Mouse (Mus musculus): ENCODE measurements around the gene Rexo5. TPM values are rescaled to one million over a fixed set of nuclear protein-coding genes. Genes with fewer than 3 reads are reported as not detected.

The Rexo5 gene
- polyA plus RNA-seq (2014; fragmentation: Nextera tagmentation; extraction: Ambion mirVana), result 22.9 and 30.6 TPM in 2 replicates

GRCm38 (mm10) chr7:119793586-119794250, at the start of gene Rexo5, which contains the start of gene Eri2:
TSS of gene Rexo5 (plus strand) at chr7:119794006.
TSS of gene Eri2 (minus strand) at chr7:119794058.
- peaks cover 19% of the 10 kb centered on the region for H3K36me3 ChIP-seq (ENCODE audit: control insufficient read depth, insufficient read depth, low read length)
- H3K4me1 ChIP-seq (ENCODE audit: control insufficient read depth, insufficient read depth, low read length), result peaks cover 8% of the 10 kb centered on the region; the same call in 1 of the 2 replicates
- peak within 1 kb of the TSS; percentile 79 for H3K27ac ChIP-seq (ENCODE audit: low read depth, low read length)
- peak; percentile 99 for ATAC-seq (ENCODE audit: low FRiP score, low TSS enrichment)
- no peaks in the 10 kb centered on the region for H3K27me3 ChIP-seq (ENCODE audit: control insufficient read depth, insufficient read depth, low read length)
- under 1% methylated on average over 53 of the region's 53 CpGs for WGBS
- peak within 1 kb of the TSS; percentile 67 for H3K4me2 ChIP-seq (replicated peaks; ENCODE audit: low read depth, low read length)
- peak within 1 kb of the TSS; percentile 74 for H3K9ac ChIP-seq (ENCODE audit: low read depth, low read length)
- H3K4me3 ChIP-seq (ENCODE audit: low read length), result peak within 1 kb of the TSS; percentile 76
- H3K9me3 ChIP-seq (ENCODE audit: control insufficient read depth, low read length), result no peaks in the 10 kb centered on the region

DNA sequence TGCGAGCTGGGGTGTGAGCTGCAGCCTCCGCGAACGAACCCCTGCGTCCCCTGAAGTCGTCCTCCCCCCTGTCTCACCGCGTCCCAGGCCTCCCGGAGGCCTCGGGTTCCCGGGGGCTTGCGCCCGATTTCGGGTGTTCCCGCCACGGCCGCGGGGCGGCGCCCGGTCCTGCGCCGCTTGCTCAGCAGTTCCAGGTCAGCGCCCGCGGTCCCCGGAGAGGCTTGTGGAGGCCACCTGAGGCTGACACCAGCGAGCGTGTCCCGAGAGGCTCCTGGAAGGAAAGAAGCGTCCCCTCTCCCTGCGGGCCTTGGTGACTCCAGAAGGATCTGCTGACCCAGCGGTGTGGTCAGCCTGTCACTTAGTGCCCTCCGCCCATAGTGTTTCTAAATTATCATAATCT, 49.5 kb upstream of the Rexo5 start:
- 6% methylated on average over 34 of the region's 34 CpGs for WGBS
- no peaks in the 10 kb centered on the region for H3K4me1 ChIP-seq (ENCODE audit: control insufficient read depth, insufficient read depth, low read length)
- no peaks in the 10 kb centered on the region for H3K27me3 ChIP-seq (ENCODE audit: control insufficient read depth, insufficient read depth, low read length)
- H3K9ac ChIP-seq (ENCODE audit: low read depth, low read length), result no peak overlapping the region
- ATAC-seq (ENCODE audit: low FRiP score, low TSS enrichment), result peak; percentile 74
- no peak overlapping the region for H3K4me3 ChIP-seq (ENCODE audit: low read length)
- 0 out of 2 replicates have a peak, but pooled peaks cover 2% of the 10 kb centered on the region for H3K9me3 ChIP-seq (ENCODE audit: control insufficient read depth, low read length)
- no peak overlapping the region for H3K27ac ChIP-seq (ENCODE audit: low read depth, low read length)
- peak overlapping the region; percentile 23; the same call in 1 of the 2 replicates for H3K4me2 ChIP-seq (replicated peaks; ENCODE audit: low read depth, low read length)
- no peaks in the 10 kb centered on the region for H3K36me3 ChIP-seq (ENCODE audit: control insufficient read depth, insufficient read depth, low read length)

- no peak overlapping the region for H3K4me2 ChIP-seq (replicated peaks; ENCODE audit: low read depth, low read length)
- ATAC-seq (ENCODE audit: low FRiP score, low TSS enrichment), result no peak
- H3K27me3 ChIP-seq (ENCODE audit: control insufficient read depth, insufficient read depth, low read length), result no peaks in the 10 kb centered on the region
- H3K9ac ChIP-seq (ENCODE audit: low read depth, low read length), result no peak overlapping the region
- H3K9me3 ChIP-seq (ENCODE audit: control insufficient read depth, low read length), result 0 out of 2 replicates have a peak, but pooled peaks cover 2% of the 10 kb centered on the region
- no peak overlapping the region for H3K27ac ChIP-seq (ENCODE audit: low read depth, low read length)
- H3K4me3 ChIP-seq (ENCODE audit: low read length), result no peak overlapping the region
- no peaks in the 10 kb centered on the region for H3K4me1 ChIP-seq (ENCODE audit: control insufficient read depth, insufficient read depth, low read length)
- no peaks in the 10 kb centered on the region for H3K36me3 ChIP-seq (ENCODE audit: control insufficient read depth, insufficient read depth, low read length)
- 73% methylated on average over 1 of the region's 1 CpGs for WGBS
Observed at GRCm38 (mm10) chr7:119745869-119746268, 47.9 kb upstream of the Rexo5 start.

GRCm38 (mm10) chr7:119748761-119749160, 45.0 kb upstream of the Rexo5 start:
- Histone ChIP-seq H3K4me1 (ENCODE audit: control insufficient read depth, insufficient read depth, low read length) (no peaks in the 10 kb centered on the region), H3K27me3 (ENCODE audit: control insufficient read depth, insufficient read depth, low read length) (no peaks in the 10 kb centered on the region), H3K4me3 (ENCODE audit: low read length) (no peak overlapping the region), H3K4me2 (replicated peaks; ENCODE audit: low read depth, low read length) (no peak overlapping the region), H3K9ac (ENCODE audit: low read depth, low read length) (no peak overlapping the region), H3K9me3 (ENCODE audit: control insufficient read depth, low read length) (0 out of 2 replicates have a peak, but pooled peaks cover 1% of the 10 kb centered on the region), H3K27ac (ENCODE audit: low read depth, low read length) (no peak overlapping the region), H3K36me3 (ENCODE audit: control insufficient read depth, insufficient read depth, low read length) (no peaks in the 10 kb centered on the region)
- 71% methylated on average over 1 of the region's 2 CpGs for WGBS
- ATAC-seq (ENCODE audit: low FRiP score, low TSS enrichment), result no peak

DNA sequence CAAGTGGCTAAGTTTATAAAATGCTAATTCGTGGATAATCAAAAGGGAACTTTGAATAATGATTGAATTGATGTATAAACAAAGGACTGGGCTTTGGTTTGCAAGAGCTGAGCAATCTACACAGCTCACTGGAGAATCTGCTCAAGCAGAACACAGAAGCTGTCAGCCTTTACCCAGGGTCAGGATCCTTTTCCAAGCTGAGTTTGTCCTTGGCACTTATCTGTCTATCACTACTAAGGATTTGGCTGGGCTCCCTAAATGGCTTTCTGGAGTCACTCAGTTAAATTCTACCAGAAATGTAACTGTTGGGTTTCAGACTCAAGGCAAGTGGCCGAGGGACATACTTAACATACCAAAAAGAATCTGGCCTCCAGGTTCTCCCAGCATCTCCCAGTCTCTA, 43.9 kb upstream of the Rexo5 start:
- ATAC-seq (ENCODE audit: low FRiP score, low TSS enrichment), result no peak
- Histone ChIP-seq H3K27ac (ENCODE audit: low read depth, low read length) (no peak overlapping the region), H3K9ac (ENCODE audit: low read depth, low read length) (no peak overlapping the region), H3K9me3 (ENCODE audit: control insufficient read depth, low read length) (no peaks in the 10 kb centered on the region), H3K4me3 (ENCODE audit: low read length) (no peak overlapping the region), H3K4me1 (ENCODE audit: control insufficient read depth, insufficient read depth, low read length) (no peaks in the 10 kb centered on the region), H3K27me3 (ENCODE audit: control insufficient read depth, insufficient read depth, low read length) (no peaks in the 10 kb centered on the region), H3K36me3 (ENCODE audit: control insufficient read depth, insufficient read depth, low read length) (no peaks in the 10 kb centered on the region), H3K4me2 (replicated peaks; ENCODE audit: low read depth, low read length) (no peak overlapping the region)
- 65% methylated on average over 2 of the region's 2 CpGs for WGBS

GRCm38 (mm10) chr7:119753696-119754095, 40.1 kb upstream of the Rexo5 start:
- no peak for ATAC-seq (ENCODE audit: low FRiP score, low TSS enrichment)
- 92% methylated on average over 1 of the region's 1 CpGs for WGBS
- Histone ChIP-seq H3K27me3 (ENCODE audit: control insufficient read depth, insufficient read depth, low read length) (no peaks in the 10 kb centered on the region), H3K4me2 (replicated peaks; ENCODE audit: low read depth, low read length) (no peak overlapping the region), H3K4me3 (ENCODE audit: low read length) (no peak overlapping the region), H3K4me1 (ENCODE audit: control insufficient read depth, insufficient read depth, low read length) (no peaks in the 10 kb centered on the region), H3K9me3 (ENCODE audit: control insufficient read depth, low read length) (no peaks in the 10 kb centered on the region), H3K36me3 (ENCODE audit: control insufficient read depth, insufficient read depth, low read length) (no peaks in the 10 kb centered on the region), H3K27ac (ENCODE audit: low read depth, low read length) (no peak overlapping the region), H3K9ac (ENCODE audit: low read depth, low read length) (no peak overlapping the region)

- no peaks in the 10 kb centered on the region for H3K27me3 ChIP-seq (ENCODE audit: control insufficient read depth, insufficient read depth, low read length)
- H3K36me3 ChIP-seq (ENCODE audit: control insufficient read depth, insufficient read depth, low read length), result no peaks in the 10 kb centered on the region
- H3K9ac ChIP-seq (ENCODE audit: low read depth, low read length), result no peak within 1 kb of the TSS
- H3K27ac ChIP-seq (ENCODE audit: low read depth, low read length), result no peak within 1 kb of the TSS
- no peaks in the 10 kb centered on the region for H3K9me3 ChIP-seq (ENCODE audit: control insufficient read depth, low read length)
- WGBS, result 20% methylated on average over 11 of the region's 11 CpGs
- H3K4me1 ChIP-seq (ENCODE audit: control insufficient read depth, insufficient read depth, low read length), result no peaks in the 10 kb centered on the region
- H3K4me3 ChIP-seq (ENCODE audit: low read length), result no peak within 1 kb of the TSS
- no peak within 1 kb of the TSS; the same call in 1 of the 2 replicates for H3K4me2 ChIP-seq (replicated peaks; ENCODE audit: low read depth, low read length)
- ATAC-seq (ENCODE audit: low FRiP score, low TSS enrichment), result peak; percentile 78
Observed at GRCm38 (mm10) chr7:119760527-119760951, 33.3 kb upstream of the Rexo5 start, which contains the start of gene Acsm3. TSS of gene Acsm3 (plus strand) at chr7:119760923.

DNA sequence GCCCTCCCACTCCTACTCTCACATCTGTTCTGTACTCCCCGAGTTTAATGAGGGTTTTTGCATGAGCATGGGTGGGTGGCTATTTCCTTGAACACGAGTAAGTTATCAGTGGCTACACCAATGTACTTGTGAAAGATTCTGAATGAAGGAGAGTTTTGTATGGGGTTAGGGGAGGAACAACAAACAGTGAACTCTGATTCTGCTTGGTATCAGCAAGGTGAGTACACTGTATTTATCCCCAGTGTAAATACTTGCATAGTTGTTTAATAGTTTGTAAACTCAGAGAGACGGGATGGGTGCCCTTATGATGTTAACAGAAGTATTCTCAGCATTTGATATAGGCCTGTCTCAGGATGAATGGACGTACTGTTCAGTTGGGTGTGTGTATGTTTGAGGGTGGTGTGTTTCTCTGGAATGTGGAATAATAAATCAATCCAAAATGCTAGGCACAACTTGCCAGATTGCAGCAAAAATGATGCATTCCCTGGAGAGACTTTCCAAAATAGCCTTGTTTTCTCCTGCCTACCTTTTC, 31.6 kb upstream of the Rexo5 start:
- Histone ChIP-seq H3K27me3 (ENCODE audit: control insufficient read depth, insufficient read depth, low read length) (no peaks in the 10 kb centered on the region), H3K9ac (ENCODE audit: low read depth, low read length) (no peak overlapping the region), H3K27ac (ENCODE audit: low read depth, low read length) (no peak overlapping the region), H3K36me3 (ENCODE audit: control insufficient read depth, insufficient read depth, low read length) (no peaks in the 10 kb centered on the region), H3K4me3 (ENCODE audit: low read length) (no peak overlapping the region), H3K9me3 (ENCODE audit: control insufficient read depth, low read length) (no peaks in the 10 kb centered on the region), H3K4me2 (replicated peaks; ENCODE audit: low read depth, low read length) (no peak overlapping the region), H3K4me1 (ENCODE audit: control insufficient read depth, insufficient read depth, low read length) (no peaks in the 10 kb centered on the region)
- 54% methylated on average over 4 of the region's 4 CpGs for WGBS
- ATAC-seq (ENCODE audit: low FRiP score, low TSS enrichment), result no peak

GRCm38 (mm10) chr7:119764377-119764776, 29.4 kb upstream of the Rexo5 start:
- Histone ChIP-seq H3K9ac (ENCODE audit: low read depth, low read length) (no peak overlapping the region), H3K27me3 (ENCODE audit: control insufficient read depth, insufficient read depth, low read length) (no peaks in the 10 kb centered on the region), H3K36me3 (ENCODE audit: control insufficient read depth, insufficient read depth, low read length) (no peaks in the 10 kb centered on the region), H3K4me1 (ENCODE audit: control insufficient read depth, insufficient read depth, low read length) (no peaks in the 10 kb centered on the region), H3K4me2 (replicated peaks; ENCODE audit: low read depth, low read length) (no peak overlapping the region), H3K9me3 (ENCODE audit: control insufficient read depth, low read length) (no peaks in the 10 kb centered on the region), H3K27ac (ENCODE audit: low read depth, low read length) (no peak overlapping the region), H3K4me3 (ENCODE audit: low read length) (no peak overlapping the region)
- 84% methylated on average over 3 of the region's 3 CpGs for WGBS
- no peak for ATAC-seq (ENCODE audit: low FRiP score, low TSS enrichment)

Data from kidney, embryonic 14.5 days (tissue).